Mouse (Mus musculus): ENCODE data around the gene Flrt1. TPM values are rescaled to one million over a fixed set of nuclear protein-coding genes. Genes with fewer than 3 reads are reported as not detected.

Gene Flrt1
- polyA plus RNA-seq, 1 experiment from 2014 or later: 0.97 TPM

- H3K36me3 ChIP-seq (ENCODE audit: control insufficient read depth, insufficient read depth, low read length): no peaks in the 10 kb centered on the region; the same call in 1 of the 2 replicates
- H3K27me3 ChIP-seq (ENCODE audit: control insufficient read depth, insufficient read depth, low read length): peaks cover 30% of the 10 kb centered on the region
- no peak overlapping the region for H3K4me3 ChIP-seq (ENCODE audit: low read depth, low read length)
- no peak for ATAC-seq (replicated peaks; ENCODE audit: insufficient number of reproducible peaks, low FRiP score, low TSS enrichment)
- H3K4me1 ChIP-seq (ENCODE audit: control insufficient read depth, insufficient read depth, low read length): peaks cover 46% of the 10 kb centered on the region
- no peak overlapping the region for H3K4me2 ChIP-seq
- H3K27ac ChIP-seq (ENCODE audit: low read depth, low read length): no peak overlapping the region
- H3K9me3 ChIP-seq (replicated peaks; ENCODE audit: control insufficient read depth, low read length): no peaks in the 10 kb centered on the region
- peak overlapping the region; percentile 16; the same call in 1 of the 2 replicates for H3K9ac ChIP-seq (ENCODE audit: low read depth, low read length)
- WGBS (ENCODE audit: insufficient replicate concordance): 29% methylated on average over 14 of the region's 14 CpGs
Observed at GRCm38 (mm10) chr19:7136714-7137498, 31.4 kb upstream of the Flrt1 start.

GRCm38 (mm10) chr19:7136016-7136415 lies 30.5 kb upstream of the Flrt1 start:
- 19% methylated on average over 9 of the region's 9 CpGs for WGBS (ENCODE audit: insufficient replicate concordance)
- no peak for ATAC-seq (replicated peaks; ENCODE audit: insufficient number of reproducible peaks, low FRiP score, low TSS enrichment)
- H3K36me3 ChIP-seq (ENCODE audit: control insufficient read depth, insufficient read depth, low read length): no peaks in the 10 kb centered on the region; the same call in 1 of the 2 replicates
- H3K4me2 ChIP-seq: 0 out of 2 replicates have a peak overlapping the region, but pooled peaks have one; percentile 1
- H3K9me3 ChIP-seq (replicated peaks; ENCODE audit: control insufficient read depth, low read length): no peaks in the 10 kb centered on the region
- H3K4me3 ChIP-seq (ENCODE audit: low read depth, low read length): no peak overlapping the region
- peak overlapping the region; percentile 57; the same call in 1 of the 2 replicates for H3K27ac ChIP-seq (ENCODE audit: low read depth, low read length)
- peaks cover 43% of the 10 kb centered on the region for H3K4me1 ChIP-seq (ENCODE audit: control insufficient read depth, insufficient read depth, low read length)
- H3K9ac ChIP-seq (ENCODE audit: low read depth, low read length): peak overlapping the region; percentile 50; the same call in 1 of the 2 replicates
- H3K27me3 ChIP-seq (ENCODE audit: control insufficient read depth, insufficient read depth, low read length): peaks cover 33% of the 10 kb centered on the region

GRCm38 (mm10) chr19:7135525-7135924 lies 30.0 kb upstream of the Flrt1 start:
- Histone ChIP-seq H3K4me2 (no peak overlapping the region), H3K9ac (ENCODE audit: low read depth, low read length) (0 out of 2 replicates have a peak overlapping the region, but pooled peaks have one; percentile 34), H3K36me3 (ENCODE audit: control insufficient read depth, insufficient read depth, low read length) (no peaks in the 10 kb centered on the region; the same call in 1 of the 2 replicates), H3K27ac (ENCODE audit: low read depth, low read length) (peak overlapping the region; percentile 82), H3K9me3 (replicated peaks; ENCODE audit: control insufficient read depth, low read length) (no peaks in the 10 kb centered on the region), H3K27me3 (ENCODE audit: control insufficient read depth, insufficient read depth, low read length) (peaks cover 33% of the 10 kb centered on the region), H3K4me3 (ENCODE audit: low read depth, low read length) (no peak overlapping the region), H3K4me1 (ENCODE audit: control insufficient read depth, insufficient read depth, low read length) (peaks cover 47% of the 10 kb centered on the region)
- 12% methylated on average over 9 of the region's 9 CpGs for WGBS (ENCODE audit: insufficient replicate concordance)
- ATAC-seq (replicated peaks; ENCODE audit: insufficient number of reproducible peaks, low FRiP score, low TSS enrichment): no peak

- 19% methylated on average over 17 of the region's 17 CpGs for WGBS (ENCODE audit: insufficient replicate concordance)
- Histone ChIP-seq H3K27ac (ENCODE audit: low read depth, low read length) (peak overlapping the region; percentile 82), H3K4me1 (ENCODE audit: control insufficient read depth, insufficient read depth, low read length) (peaks cover 55% of the 10 kb centered on the region), H3K9ac (ENCODE audit: low read depth, low read length) (peak overlapping the region; percentile 39; the same call in 1 of the 2 replicates), H3K27me3 (ENCODE audit: control insufficient read depth, insufficient read depth, low read length) (peaks cover 33% of the 10 kb centered on the region), H3K4me2 (peak overlapping the region; percentile 8; the same call in 1 of the 2 replicates), H3K4me3 (ENCODE audit: low read depth, low read length) (no peak overlapping the region), H3K36me3 (ENCODE audit: control insufficient read depth, insufficient read depth, low read length) (no peaks in the 10 kb centered on the region; the same call in 1 of the 2 replicates), H3K9me3 (replicated peaks; ENCODE audit: control insufficient read depth, low read length) (no peaks in the 10 kb centered on the region)
- ATAC-seq (replicated peaks; ENCODE audit: insufficient number of reproducible peaks, low FRiP score, low TSS enrichment): no peak
Observed at GRCm38 (mm10) chr19:7134631-7135091, 29.1 kb upstream of the Flrt1 start.

GRCm38 (mm10) chr19:7133436-7133835 lies 27.9 kb upstream of the Flrt1 start:
- no peaks in the 10 kb centered on the region; the same call in 1 of the 2 replicates for H3K36me3 ChIP-seq (ENCODE audit: control insufficient read depth, insufficient read depth, low read length)
- H3K27me3 ChIP-seq (ENCODE audit: control insufficient read depth, insufficient read depth, low read length): peaks cover 29% of the 10 kb centered on the region
- WGBS (ENCODE audit: insufficient replicate concordance): 86% methylated on average over 9 of the region's 9 CpGs
- no peak for ATAC-seq (replicated peaks; ENCODE audit: insufficient number of reproducible peaks, low FRiP score, low TSS enrichment)
- H3K4me3 ChIP-seq (ENCODE audit: low read depth, low read length): no peak overlapping the region
- peaks cover 63% of the 10 kb centered on the region for H3K4me1 ChIP-seq (ENCODE audit: control insufficient read depth, insufficient read depth, low read length)
- H3K9me3 ChIP-seq (replicated peaks; ENCODE audit: control insufficient read depth, low read length): no peaks in the 10 kb centered on the region
- H3K27ac ChIP-seq (ENCODE audit: low read depth, low read length): no peak overlapping the region
- no peak overlapping the region for H3K4me2 ChIP-seq
- H3K9ac ChIP-seq (ENCODE audit: low read depth, low read length): no peak overlapping the region

GRCm38 (mm10) chr19:7130317-7130716 lies 24.8 kb upstream of the Flrt1 start:
- Histone ChIP-seq H3K4me2 (no peak overlapping the region), H3K9me3 (replicated peaks; ENCODE audit: control insufficient read depth, low read length) (no peaks in the 10 kb centered on the region), H3K4me1 (ENCODE audit: control insufficient read depth, insufficient read depth, low read length) (peaks cover 41% of the 10 kb centered on the region), H3K4me3 (ENCODE audit: low read depth, low read length) (no peak overlapping the region), H3K27ac (ENCODE audit: low read depth, low read length) (peak overlapping the region; percentile 47; the same call in 1 of the 2 replicates), H3K9ac (ENCODE audit: low read depth, low read length) (0 out of 2 replicates have a peak overlapping the region, but pooled peaks have one; percentile 55), H3K27me3 (ENCODE audit: control insufficient read depth, insufficient read depth, low read length) (peaks cover 11% of the 10 kb centered on the region), H3K36me3 (ENCODE audit: control insufficient read depth, insufficient read depth, low read length) (no peaks in the 10 kb centered on the region)
- 36% methylated on average over 11 of the region's 11 CpGs for WGBS (ENCODE audit: insufficient replicate concordance)
- no peak for ATAC-seq (replicated peaks; ENCODE audit: insufficient number of reproducible peaks, low FRiP score, low TSS enrichment)

- Histone ChIP-seq H3K4me1 (ENCODE audit: control insufficient read depth, insufficient read depth, low read length) (peaks cover 27% of the 10 kb centered on the region), H3K9me3 (replicated peaks; ENCODE audit: control insufficient read depth, low read length) (no peaks in the 10 kb centered on the region), H3K36me3 (ENCODE audit: control insufficient read depth, insufficient read depth, low read length) (no peaks in the 10 kb centered on the region), H3K27me3 (ENCODE audit: control insufficient read depth, insufficient read depth, low read length) (peaks cover 3% of the 10 kb centered on the region; the same call in 1 of the 2 replicates), H3K27ac (ENCODE audit: low read depth, low read length) (no peak overlapping the region), H3K9ac (ENCODE audit: low read depth, low read length) (no peak overlapping the region), H3K4me3 (ENCODE audit: low read depth, low read length) (no peak overlapping the region), H3K4me2 (no peak overlapping the region)
- 61% methylated on average over 19 of the region's 19 CpGs for WGBS (ENCODE audit: insufficient replicate concordance)
- ATAC-seq (replicated peaks; ENCODE audit: insufficient number of reproducible peaks, low FRiP score, low TSS enrichment): no peak
Observed at GRCm38 (mm10) chr19:7128551-7129475, 23.3 kb upstream of the Flrt1 start.

GRCm38 (mm10) chr19:7126933-7127332 lies 21.4 kb upstream of the Flrt1 start:
- no peak for ATAC-seq (replicated peaks; ENCODE audit: insufficient number of reproducible peaks, low FRiP score, low TSS enrichment)
- 79% methylated on average over 2 of the region's 2 CpGs for WGBS (ENCODE audit: insufficient replicate concordance)

More at GRCm38 (mm10) chr19:7126933-7127332, 21.4 kb upstream of the Flrt1 start:
- no peaks in the 10 kb centered on the region for H3K9me3 ChIP-seq (replicated peaks; ENCODE audit: control insufficient read depth, low read length)
- H3K27ac ChIP-seq (ENCODE audit: low read depth, low read length): no peak overlapping the region
- peaks cover 41% of the 10 kb centered on the region for H3K4me1 ChIP-seq (ENCODE audit: control insufficient read depth, insufficient read depth, low read length)
- no peak overlapping the region for H3K4me3 ChIP-seq (ENCODE audit: low read depth, low read length)
- H3K4me2 ChIP-seq: no peak overlapping the region
- H3K9ac ChIP-seq (ENCODE audit: low read depth, low read length): no peak overlapping the region
- no peaks in the 10 kb centered on the region for H3K36me3 ChIP-seq (ENCODE audit: control insufficient read depth, insufficient read depth, low read length)
- peaks cover 3% of the 10 kb centered on the region; the same call in 1 of the 2 replicates for H3K27me3 ChIP-seq (ENCODE audit: control insufficient read depth, insufficient read depth, low read length)

All from heart, embryonic 11.5 days (tissue).